Mouse (Mus musculus) lung, postnatal 25 days (tissue): ENCODE data around the gene Vma21.

Source experiments
- DNase-seq: peaks from one replicate; pipeline ENCODE4 v3.0.0; 2022; ENCODE audit warnings: low spot score

Vma21 gene

GRCm38 (mm10) chrX:71815631-71816345 is at the start of gene Vma21:
Gene Vma21 (plus strand): TSS chrX:71815924.
- no peak for DNase-seq

- DNase-seq = no peak
Measured at GRCm38 (mm10) chrX:71767909-71768308, 47.8 kb upstream of the Vma21 start.

- no peak for DNase-seq
Measured at GRCm38 (mm10) chrX:71791106-71791505, 24.6 kb upstream of the Vma21 start.

DNA sequence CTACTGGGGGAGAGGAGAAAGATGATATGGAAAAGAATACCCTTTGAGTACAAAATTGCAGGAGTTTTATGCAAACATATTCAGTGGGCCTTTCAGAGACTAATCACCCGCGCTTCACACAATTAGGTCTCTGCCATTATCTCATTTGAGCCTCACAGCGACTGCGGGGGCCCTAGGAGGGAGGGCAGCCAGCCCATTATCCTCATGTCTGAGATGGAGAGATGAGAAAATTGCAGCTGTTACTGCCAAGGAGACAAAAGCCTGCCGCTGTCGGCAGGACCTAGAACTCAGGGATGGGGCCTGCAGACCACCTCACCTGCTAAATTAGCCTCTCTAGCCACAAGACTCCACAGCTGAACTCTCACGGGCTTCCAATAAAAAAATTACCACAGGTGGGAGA is 18.0 kb upstream of the Vma21 start:
- no peak for DNase-seq

- peak; percentile 5 for DNase-seq
Measured at GRCm38 (mm10) chrX:71798883-71799282, 16.8 kb upstream of the Vma21 start.

DNA sequence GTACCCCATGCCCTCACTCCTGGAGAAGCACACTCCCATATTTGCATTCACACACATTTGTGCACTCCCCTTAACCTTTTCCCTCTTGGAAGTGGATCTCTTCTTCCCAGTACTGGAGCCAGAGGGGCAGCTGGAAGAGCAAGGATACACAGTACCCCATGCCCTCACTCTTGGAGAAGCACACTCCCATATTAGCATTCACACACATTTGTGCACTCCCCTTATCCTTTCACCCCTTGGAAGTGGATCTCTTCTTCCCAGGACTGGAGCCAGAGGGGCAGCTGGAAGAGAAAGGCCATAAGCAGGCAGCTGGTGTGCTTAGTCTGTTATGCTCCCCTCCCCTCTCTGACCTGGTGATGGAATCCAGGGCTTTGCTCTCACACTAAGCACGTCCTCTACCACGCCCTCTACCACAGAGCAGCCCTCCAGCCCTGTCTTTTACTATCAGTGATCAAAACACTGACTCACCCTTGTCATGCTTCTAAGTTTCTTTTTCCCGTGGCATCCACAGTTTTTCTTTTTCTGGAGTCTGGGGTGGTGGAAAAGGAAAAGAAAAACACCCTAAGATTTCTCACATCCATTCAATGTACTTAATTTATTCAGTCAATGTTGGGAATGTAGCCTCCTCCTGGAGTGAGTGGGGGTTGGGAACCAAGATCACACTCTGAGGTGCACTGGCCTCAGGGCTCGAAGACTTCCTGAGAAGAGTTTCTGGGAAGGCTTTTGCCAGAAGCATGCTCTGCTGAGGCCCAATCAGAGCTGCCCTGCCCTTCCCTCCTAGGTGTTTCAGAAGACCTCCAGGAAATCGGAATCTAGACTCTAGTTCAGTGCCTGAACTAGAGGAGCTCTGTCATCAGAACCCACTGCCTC is 3.5 kb upstream of the Vma21 start:
- DNase-seq = no peak

DNA sequence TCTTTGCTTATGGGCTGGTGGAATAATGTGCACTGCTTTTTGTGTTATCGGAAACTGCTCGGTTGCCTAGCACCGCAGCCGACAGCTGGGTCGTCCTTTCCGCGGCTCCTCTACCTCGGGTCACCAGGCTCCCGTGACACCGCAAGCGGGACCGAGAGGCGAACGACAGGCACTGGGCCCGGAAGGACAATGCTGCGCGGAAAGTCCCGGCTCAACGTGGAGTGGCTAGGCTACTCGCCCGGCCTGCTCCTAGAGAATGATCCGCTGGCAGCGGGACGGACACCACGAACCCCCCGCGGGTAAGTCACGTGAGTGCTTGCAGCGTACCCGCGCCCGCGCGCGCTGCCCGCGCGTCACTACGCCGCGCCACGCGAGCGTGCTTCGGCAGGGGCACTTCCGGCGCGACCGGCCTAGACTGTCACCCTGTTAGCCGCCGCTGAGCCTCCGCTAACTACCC is 705 bp downstream of the Vma21 start:
- peak; percentile 86 for DNase-seq

DNA sequence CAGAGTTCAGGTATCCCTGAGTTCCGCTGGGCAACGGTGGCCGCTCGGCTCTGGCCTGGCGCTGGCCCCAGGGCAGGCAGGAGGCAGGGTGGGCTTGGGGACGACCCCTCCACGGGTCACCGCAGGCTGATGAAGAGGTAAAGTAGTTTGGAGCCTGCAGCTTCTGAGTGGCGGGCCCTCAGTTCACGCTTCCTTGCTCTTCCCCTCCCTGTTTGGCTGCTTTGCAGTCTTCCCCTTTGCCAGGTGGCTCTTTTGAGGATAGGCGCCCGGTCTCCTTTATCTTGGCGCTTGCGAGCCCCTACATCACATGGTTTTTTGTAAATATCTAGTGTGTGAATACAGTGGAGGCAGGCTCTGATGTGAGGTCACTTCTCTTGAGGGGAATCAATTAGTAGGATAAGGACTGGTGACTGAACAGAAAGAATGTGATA is 1.2 kb downstream of the Vma21 start:
- DNase-seq = no peak

DNA sequence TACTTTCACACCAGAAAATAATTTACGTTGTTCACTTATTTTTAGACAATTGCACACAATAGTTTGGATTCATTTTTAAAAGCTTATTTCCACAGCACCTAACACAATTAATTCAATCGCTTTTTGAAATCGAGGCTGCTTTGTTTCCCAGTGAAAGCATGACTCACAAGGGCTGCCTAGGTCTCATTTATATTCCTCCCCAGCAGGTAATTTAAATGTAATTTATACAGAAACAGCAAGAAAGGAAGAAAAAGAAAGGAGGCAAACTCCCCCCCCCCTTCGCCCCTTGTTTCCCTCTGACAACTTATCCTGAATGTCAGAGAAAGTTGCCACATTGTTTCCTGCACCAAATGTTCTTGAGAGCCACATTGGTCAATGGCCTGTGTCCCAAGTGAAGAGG is 23.2 kb downstream of the Vma21 start:
- DNase-seq = no peak

DNA sequence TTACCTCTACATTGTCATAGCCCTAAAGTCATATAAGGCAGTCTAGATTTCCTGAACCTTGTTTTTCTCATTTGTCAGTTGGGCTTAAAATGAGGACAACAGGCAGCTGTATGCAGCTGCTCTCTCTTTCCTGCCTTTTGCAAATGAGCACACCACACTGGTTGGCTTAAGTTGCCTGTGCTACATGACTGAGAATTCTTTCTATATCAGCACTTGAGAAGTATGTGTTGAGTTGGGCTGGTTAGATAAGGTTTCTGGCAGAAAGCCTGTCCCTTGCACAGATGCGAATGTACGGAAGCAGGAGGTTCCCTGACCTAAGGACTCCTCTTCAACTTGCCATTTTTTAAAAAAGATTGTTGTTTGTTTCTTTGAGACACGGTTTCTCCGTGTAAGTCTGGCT is 31.0 kb downstream of the Vma21 start:
- no peak for DNase-seq

DNA sequence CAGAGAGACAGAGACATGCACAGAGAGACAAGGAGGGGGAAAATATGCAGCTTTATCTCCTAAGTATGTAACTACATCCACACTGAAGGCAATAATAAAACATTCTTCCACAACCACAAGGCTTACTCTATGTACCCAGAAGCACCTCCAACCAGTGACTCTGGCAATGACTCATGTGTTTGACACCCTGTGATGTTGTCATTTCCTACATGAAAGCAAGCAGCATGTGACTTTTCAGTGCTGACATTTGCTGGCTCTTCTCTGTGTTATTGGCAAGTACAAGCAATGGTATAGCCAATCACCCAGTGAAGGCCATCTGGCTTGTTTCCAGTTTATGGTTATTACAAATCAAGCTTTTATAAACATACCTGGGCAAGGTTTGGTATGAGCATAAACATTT is 38.1 kb downstream of the Vma21 start:
- DNase-seq = no peak
